Mouse (Mus musculus): ENCODE data around the gene Syne1. TPM values are rescaled to one million over a fixed set of nuclear protein-coding genes. Genes with fewer than 3 reads are reported as not detected.
"Not testable (repeated sequence)": the region's sequence is repeated elsewhere in the genome, so short reads cannot be mapped to it uniquely, and the experiment has no call there.

Gene Syne1
- polyA plus RNA-seq, 1 experiment from 2014 or later: 3.2 TPM

- Histone ChIP-seq H3K36me3 (no peaks in the 10 kb centered on the region), H3K4me3 (no peak overlapping the region), H3K4me1 (replicated peaks) (no peaks in the 10 kb centered on the region), H3K27me3 (ENCODE audit: insufficient read depth, poor library complexity, severe bottlenecking) (no peaks in the 10 kb centered on the region), H3K27ac (no peak overlapping the region), H3K9me3 (no peaks in the 10 kb centered on the region)
- 77% methylated on average over 3 of the region's 3 CpGs for WGBS
- DNase-seq (ENCODE audit: low spot score): no peak
Measured at GRCm38 (mm10) chr10:5511403-5511802, 39.9 kb downstream of the Syne1 start.

DNA sequence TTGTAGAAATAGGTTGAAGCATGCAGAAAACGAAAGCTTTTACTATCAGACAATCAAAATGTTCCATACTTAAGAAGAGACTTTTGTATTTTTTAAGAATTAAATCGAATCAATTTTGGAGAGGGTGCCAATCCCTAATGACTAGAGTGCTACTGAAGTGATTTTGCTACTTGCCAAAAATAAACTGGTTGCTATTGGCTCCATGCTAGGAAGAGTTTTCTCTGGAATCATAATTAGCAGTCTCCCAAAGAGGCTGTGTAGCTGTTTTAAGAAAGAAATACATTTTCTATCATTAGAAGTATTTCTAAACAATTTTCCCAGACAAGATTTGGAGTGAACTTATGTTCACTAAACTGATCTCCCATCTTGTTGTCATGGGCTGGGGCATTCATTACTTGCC is 43.8 kb downstream of the Syne1 start:
- DNase-seq (ENCODE audit: low spot score): no peak
- no peaks in the 10 kb centered on the region for H3K4me1 ChIP-seq (replicated peaks)
- H3K36me3 ChIP-seq: no peaks in the 10 kb centered on the region
- 77% methylated on average over 2 of the region's 2 CpGs for WGBS
- no peak overlapping the region for H3K4me3 ChIP-seq
- H3K27ac ChIP-seq: no peak overlapping the region
- no peaks in the 10 kb centered on the region for H3K27me3 ChIP-seq (ENCODE audit: insufficient read depth, poor library complexity, severe bottlenecking)
- H3K9me3 ChIP-seq: no peaks in the 10 kb centered on the region

DNA sequence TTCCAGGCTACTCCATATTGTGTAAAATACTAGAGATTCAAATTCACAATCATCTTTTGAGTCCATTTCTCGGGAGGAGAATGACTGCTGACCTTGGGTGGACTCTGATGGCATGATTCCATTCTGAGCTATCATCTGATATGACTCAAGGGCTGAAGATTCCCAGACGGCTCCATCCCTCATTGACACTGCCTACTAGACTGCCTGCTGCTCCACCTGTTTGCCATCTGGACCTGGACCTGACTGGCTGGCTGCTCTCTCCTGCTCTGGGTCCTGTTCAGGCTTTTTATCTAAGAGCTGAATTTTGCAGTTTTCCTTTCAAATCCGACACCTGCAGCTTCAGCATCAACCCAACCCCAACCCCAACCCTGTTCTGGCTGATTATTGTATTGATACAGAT is 46.5 kb downstream of the Syne1 start:
- H3K27me3 ChIP-seq (ENCODE audit: insufficient read depth, poor library complexity, severe bottlenecking): no peaks in the 10 kb centered on the region
- H3K4me3 ChIP-seq: no peak overlapping the region
- H3K27ac ChIP-seq: no peak overlapping the region
- 75% methylated on average over 3 of the region's 3 CpGs for WGBS
- no peaks in the 10 kb centered on the region for H3K4me1 ChIP-seq (replicated peaks)
- DNase-seq (ENCODE audit: low spot score): no peak
- no peaks in the 10 kb centered on the region for H3K9me3 ChIP-seq
- H3K36me3 ChIP-seq: no peaks in the 10 kb centered on the region

DNA sequence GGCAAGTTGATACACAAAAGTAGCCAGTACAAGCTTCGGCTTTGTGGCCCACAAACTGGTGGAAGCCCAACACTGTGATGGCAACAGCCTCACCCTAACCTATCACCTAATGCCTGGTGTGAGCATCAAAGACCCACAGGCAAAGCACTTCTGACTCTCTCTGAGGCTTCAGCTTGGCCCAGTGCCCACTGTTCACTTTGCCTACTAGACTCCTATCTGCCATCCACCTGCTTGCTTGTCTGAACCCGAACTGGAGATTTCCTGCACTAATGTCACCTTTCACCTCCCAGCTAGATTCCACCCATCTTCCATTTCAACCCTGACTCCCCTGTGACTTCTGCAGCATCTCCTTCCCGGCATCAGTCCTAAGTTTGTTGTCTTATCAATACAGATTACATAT is 47.4 kb downstream of the Syne1 start:
- 86% methylated on average over 3 of the region's 3 CpGs for whole genome bisulfite sequencing
- Histone ChIP-seq H3K4me1 (replicated peaks) (no peaks in the 10 kb centered on the region), H3K4me3 (no peak overlapping the region)

GRCm38 (mm10) chr10:5499684-5500369 is 51.5 kb downstream of the Syne1 start:
- not testable (repeated sequence) for H3K36me3 ChIP-seq; H3K4me3 ChIP-seq; H3K27ac ChIP-seq; H3K27me3 ChIP-seq (ENCODE audit: insufficient read depth, poor library complexity, severe bottlenecking); H3K9me3 ChIP-seq; DNase-seq (ENCODE audit: low spot score); H3K4me1 ChIP-seq (replicated peaks)
- 87% methylated on average over 6 of the region's 6 CpGs for WGBS

More for the DNA sequence above, 47.4 kb downstream of the Syne1 start:
- H3K36me3 ChIP-seq: no peaks in the 10 kb centered on the region
- no peak overlapping the region for H3K27ac ChIP-seq
- no peaks in the 10 kb centered on the region for H3K27me3 ChIP-seq (ENCODE audit: insufficient read depth, poor library complexity, severe bottlenecking)
- no peak for DNase-seq (ENCODE audit: low spot score)
- no peaks in the 10 kb centered on the region for H3K9me3 ChIP-seq

- 79% methylated on average over 2 of the region's 2 CpGs for whole genome bisulfite sequencing
- H3K4me3 ChIP-seq: no peak overlapping the region
- no peak overlapping the region for H3K27ac ChIP-seq
- no peaks in the 10 kb centered on the region for H3K9me3 ChIP-seq
- no peaks in the 10 kb centered on the region for H3K27me3 ChIP-seq (ENCODE audit: insufficient read depth, poor library complexity, severe bottlenecking)
- no peak for DNase-seq (ENCODE audit: low spot score)
- H3K4me1 ChIP-seq (replicated peaks): no peaks in the 10 kb centered on the region
- no peaks in the 10 kb centered on the region for H3K36me3 ChIP-seq
Measured at GRCm38 (mm10) chr10:5497859-5498258, 53.4 kb downstream of the Syne1 start.

- no peaks in the 10 kb centered on the region for H3K4me1 ChIP-seq (replicated peaks)
- WGBS: 89% methylated on average over 9 of the region's 9 CpGs
- H3K4me3 ChIP-seq: no peak overlapping the region
- no peaks in the 10 kb centered on the region for H3K27me3 ChIP-seq (ENCODE audit: insufficient read depth, poor library complexity, severe bottlenecking)
- H3K36me3 ChIP-seq: no peaks in the 10 kb centered on the region
- H3K27ac ChIP-seq: no peak overlapping the region
- DNase-seq (ENCODE audit: low spot score): no peak
- no peaks in the 10 kb centered on the region for H3K9me3 ChIP-seq
Measured at GRCm38 (mm10) chr10:5491050-5491449, 60.2 kb downstream of the Syne1 start.

DNA sequence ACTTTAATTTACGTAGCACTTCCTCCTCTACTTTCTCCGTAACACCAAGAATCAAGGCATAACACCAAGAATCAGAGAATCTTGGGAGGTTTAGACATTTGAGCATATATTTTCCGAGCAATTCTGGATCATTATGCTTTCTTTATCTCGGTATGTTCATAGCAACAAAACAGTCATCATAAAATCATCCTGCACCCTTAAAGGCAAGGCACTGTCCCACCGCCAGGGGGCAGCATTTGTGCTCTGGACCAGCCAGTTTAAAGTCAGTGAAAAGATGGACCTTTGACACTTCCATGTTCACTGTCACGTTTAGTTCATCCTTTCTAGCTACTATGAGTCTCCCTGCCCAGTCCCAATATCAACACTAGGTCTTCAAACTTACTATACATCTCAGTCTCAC is 61.3 kb downstream of the Syne1 start:
- no peaks in the 10 kb centered on the region for H3K9me3 ChIP-seq
- 65% methylated on average over 6 of the region's 6 CpGs for WGBS
- no peaks in the 10 kb centered on the region for H3K27me3 ChIP-seq (ENCODE audit: insufficient read depth, poor library complexity, severe bottlenecking)
- no peaks in the 10 kb centered on the region for H3K4me1 ChIP-seq (replicated peaks)
- no peak overlapping the region for H3K27ac ChIP-seq
- peak; percentile 11 for DNase-seq (ENCODE audit: low spot score)
- no peaks in the 10 kb centered on the region for H3K36me3 ChIP-seq
- no peak overlapping the region for H3K4me3 ChIP-seq

DNA sequence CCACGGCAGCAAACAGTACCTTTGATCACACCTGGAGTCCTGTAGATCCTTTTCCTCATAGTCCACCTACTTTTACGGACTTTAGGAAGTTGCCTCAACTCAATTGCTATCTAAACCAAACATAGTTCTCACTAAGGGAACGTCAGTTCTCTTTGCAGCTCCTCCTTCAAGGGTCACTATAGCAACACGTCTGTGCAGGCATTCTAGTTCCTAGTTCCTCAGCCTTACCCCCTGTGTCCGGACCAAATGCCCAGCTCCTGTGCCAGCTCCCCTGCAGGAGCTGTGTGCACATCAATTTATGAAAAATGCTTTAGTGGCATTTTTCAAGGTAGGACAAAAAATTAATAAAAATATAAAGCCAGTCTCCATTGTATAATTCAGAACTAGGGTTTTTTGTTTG is 63.2 kb downstream of the Syne1 start:
- no peak for DNase-seq (ENCODE audit: low spot score)
- H3K27ac ChIP-seq: no peak overlapping the region
- no peaks in the 10 kb centered on the region for H3K36me3 ChIP-seq
- H3K4me3 ChIP-seq: no peak overlapping the region
- H3K4me1 ChIP-seq (replicated peaks): no peaks in the 10 kb centered on the region
- 52% methylated on average over 5 of the region's 5 CpGs for WGBS
- no peaks in the 10 kb centered on the region for H3K27me3 ChIP-seq (ENCODE audit: insufficient read depth, poor library complexity, severe bottlenecking)
- no peaks in the 10 kb centered on the region for H3K9me3 ChIP-seq

DNA sequence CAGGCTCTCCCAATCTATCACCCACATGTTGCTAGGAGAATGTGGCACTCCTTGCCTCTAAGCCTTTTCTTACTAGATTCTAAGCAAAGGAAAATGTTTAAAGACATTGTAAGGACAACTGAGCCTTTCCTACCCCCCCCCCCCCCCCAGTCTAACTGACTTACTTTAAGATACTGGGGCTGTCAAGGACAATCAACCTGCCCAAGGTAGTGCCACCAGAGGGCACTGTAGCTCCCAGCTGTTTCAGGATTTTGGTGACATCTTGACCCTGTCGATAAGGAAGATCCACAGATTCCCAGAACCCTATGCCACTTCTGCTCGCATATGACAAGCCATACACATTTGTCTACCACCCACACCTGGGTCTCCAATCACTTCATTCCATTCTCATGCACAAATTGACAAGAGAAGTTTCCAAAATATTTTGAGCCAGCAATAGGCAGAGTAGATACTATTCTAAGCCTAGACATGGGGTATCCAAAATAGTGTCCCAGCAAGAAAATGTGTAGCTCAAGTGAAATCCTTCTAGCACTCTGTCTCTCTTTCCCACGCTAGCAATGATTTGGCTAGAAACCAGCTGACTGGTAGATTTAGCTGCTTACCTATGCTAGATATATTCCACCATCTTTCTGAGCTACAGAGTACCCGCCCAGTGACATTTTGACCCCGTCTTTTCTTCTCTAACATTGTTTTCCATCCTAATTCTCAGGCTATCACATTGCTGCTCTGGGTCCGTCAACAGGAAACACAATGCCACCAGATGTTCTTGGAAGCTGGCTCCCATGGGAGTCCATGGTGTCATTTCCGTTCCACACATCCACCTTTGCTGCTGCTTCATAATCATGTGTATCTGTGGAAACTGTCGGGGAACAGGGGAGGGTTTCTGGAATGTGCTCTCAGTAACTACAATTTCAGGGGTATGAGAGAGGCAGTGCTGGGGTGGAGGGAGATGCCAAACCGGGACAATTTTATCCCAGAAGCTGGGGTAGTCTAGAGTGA is 70.4 kb downstream of the Syne1 start:
- no peaks in the 10 kb centered on the region for H3K27me3 ChIP-seq (ENCODE audit: insufficient read depth, poor library complexity, severe bottlenecking)
- WGBS: 73% methylated on average over 9 of the region's 9 CpGs
- no peak overlapping the region for H3K27ac ChIP-seq
- no peaks in the 10 kb centered on the region for H3K4me1 ChIP-seq (replicated peaks)
- no peaks in the 10 kb centered on the region for H3K9me3 ChIP-seq
- H3K36me3 ChIP-seq: no peaks in the 10 kb centered on the region
- no peak overlapping the region for H3K4me3 ChIP-seq
- no peak for DNase-seq (ENCODE audit: low spot score)

DNA sequence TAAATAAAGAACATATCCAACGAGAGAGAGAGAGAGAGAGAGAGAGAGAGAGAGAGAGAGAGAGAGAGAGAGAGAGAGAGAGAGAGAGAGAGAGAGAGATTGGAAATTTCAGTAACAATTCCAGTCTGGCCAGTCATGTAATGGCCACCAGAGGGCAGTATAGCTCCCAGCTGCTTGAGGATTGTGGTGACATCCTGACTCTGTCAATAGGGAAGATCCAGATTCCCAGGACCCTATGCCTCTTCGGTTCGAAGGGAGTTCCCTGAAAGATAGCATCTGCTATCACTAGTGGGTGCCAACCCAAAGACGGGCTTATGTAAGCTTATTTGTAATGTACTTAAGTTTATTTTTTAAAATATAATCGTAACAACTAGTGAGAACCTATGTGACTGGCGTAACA is 71.2 kb downstream of the Syne1 start:
- DNase-seq (ENCODE audit: low spot score): peak; percentile 38
- no peaks in the 10 kb centered on the region for H3K4me1 ChIP-seq (replicated peaks)
- WGBS: 58% methylated on average over 6 of the region's 6 CpGs
- H3K36me3 ChIP-seq: no peaks in the 10 kb centered on the region
- H3K27ac ChIP-seq: no peak overlapping the region
- no peaks in the 10 kb centered on the region for H3K9me3 ChIP-seq
- H3K27me3 ChIP-seq (ENCODE audit: insufficient read depth, poor library complexity, severe bottlenecking): no peaks in the 10 kb centered on the region
- H3K4me3 ChIP-seq: no peak overlapping the region

DNA sequence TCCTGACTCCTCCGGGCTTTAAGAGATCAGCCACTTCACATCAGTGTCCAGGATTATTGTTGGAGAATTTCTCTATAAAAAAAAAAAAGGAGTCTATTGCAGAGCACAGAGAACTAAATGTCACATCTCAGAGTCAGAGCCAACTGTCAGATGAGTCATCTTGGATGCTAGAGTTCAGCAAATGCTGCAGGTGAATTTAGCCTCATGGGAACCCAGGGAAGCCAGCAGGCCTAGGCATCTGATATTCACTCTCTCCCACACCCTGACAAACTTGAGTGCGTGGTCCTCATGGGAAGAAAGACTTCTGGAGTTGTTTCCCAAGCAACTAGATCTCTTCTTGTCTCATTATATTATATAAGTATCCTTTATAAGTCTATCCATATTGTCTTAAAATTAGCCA is 82.6 kb downstream of the Syne1 start:
- Histone ChIP-seq H3K27ac (no peak overlapping the region), H3K4me3 (no peak overlapping the region), H3K9me3 (no peaks in the 10 kb centered on the region), H3K36me3 (no peaks in the 10 kb centered on the region), H3K27me3 (ENCODE audit: insufficient read depth, poor library complexity, severe bottlenecking) (no peaks in the 10 kb centered on the region), H3K4me1 (replicated peaks) (no peaks in the 10 kb centered on the region)
- no peak for DNase-seq (ENCODE audit: low spot score)
- WGBS: 82% methylated on average over 2 of the region's 2 CpGs

GRCm38 (mm10) chr10:5453830-5454229 is 97.5 kb downstream of the Syne1 start:
- Histone ChIP-seq H3K4me3 (no peak overlapping the region), H3K27ac (no peak overlapping the region), H3K36me3 (no peaks in the 10 kb centered on the region), H3K27me3 (ENCODE audit: insufficient read depth, poor library complexity, severe bottlenecking) (no peaks in the 10 kb centered on the region), H3K9me3 (no peaks in the 10 kb centered on the region), H3K4me1 (replicated peaks) (no peaks in the 10 kb centered on the region)
- DNase-seq (ENCODE audit: low spot score): no peak
